Mouse (Mus musculus): ENCODE results near the gene Gusb.

DNA sequence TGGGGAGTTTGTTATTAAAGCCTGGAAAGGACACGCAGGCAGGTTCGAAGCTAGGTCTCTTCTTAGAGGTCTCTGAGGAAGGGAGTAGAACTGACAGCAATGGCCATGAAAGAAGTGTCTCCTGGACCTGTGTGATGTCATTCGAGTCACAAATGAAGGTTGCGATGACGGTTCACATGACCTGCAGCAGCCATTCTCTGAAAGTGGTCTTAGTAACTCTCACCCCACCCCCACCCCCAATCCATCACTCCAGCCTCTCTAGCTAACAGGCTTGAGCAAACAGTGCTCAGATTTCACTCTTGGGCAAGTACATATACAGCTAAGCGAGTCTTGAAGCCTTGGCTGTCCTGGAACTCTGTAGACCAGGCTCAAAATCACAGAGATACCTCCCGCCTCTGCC is 380 bp upstream of the Gusb start:
- no peak for TF ChIP-seq CTCF (IDR thresholded peaks at IDR 0.05; ENCODE audit: control insufficient read depth, insufficient read depth, low read length)
- TF ChIP-seq POLR2A (IDR thresholded peaks at IDR 0.05; ENCODE audit: borderline replicate concordance, control insufficient read depth, low read depth, low read length), result no peak
